In the genomic region with DNA sequence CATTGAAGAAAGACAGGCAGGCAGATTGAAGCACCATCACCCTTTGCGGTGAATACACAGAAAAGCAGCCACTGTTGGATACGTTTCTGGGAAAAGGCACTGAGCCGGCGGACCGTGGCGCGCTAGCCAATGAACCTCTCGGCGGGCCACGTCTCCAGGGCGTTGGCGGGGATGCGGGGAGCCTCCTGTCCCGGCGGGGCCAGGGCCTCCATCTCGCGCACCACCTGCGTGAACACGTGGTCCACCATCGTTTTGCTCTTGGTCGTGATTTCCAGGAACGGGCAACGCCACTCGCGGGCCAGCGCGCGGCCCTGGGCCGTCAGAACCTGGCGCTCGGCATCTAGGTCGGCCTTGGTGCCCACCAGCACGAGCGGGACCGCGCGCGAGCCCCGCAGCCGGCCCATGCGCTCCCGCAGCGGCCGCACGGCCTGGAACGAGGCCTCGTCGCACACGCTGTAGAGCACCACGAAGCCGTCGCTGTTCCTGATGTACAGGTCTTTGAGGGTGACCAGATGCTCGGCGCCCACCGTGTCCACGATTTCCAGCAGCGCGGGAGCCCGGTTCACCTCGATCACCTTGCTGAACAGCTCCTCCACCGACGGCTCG, we compare ENCODE assay signal across 8 mouse cellular contexts. TPM values are rescaled to one million over a fixed set of nuclear protein-coding genes. Genes with fewer than 3 reads are reported as not detected.
A peak's percentile ranks its signal among the peaks of the same experiment; 100 is the strongest.
DNase-seq lines count a peak whose midpoint lies in the region; ATAC-seq and TF ChIP-seq lines count a peak whose summit lies in the region.

No protein-coding gene starts in this region.

- peak overlapping the region; percentile 65 for H3K9ac ChIP-seq in intestine, embryonic 14.5 days (ENCODE audit: low read length)
- no peak overlapping the region; the same call in 1 of the 2 replicates for H3K9ac ChIP-seq in midbrain, postnatal 0 days (replicated peaks; ENCODE audit: low read length, poor library complexity, severe bottlenecking)

- peak overlapping the region; percentile 69 for H3K4me3 ChIP-seq in embryonic facial prominence, embryonic 10.5 days
- peak overlapping the region; percentile 56 for H3K4me3 ChIP-seq in intestine, embryonic 14.5 days (ENCODE audit: low read depth, low read length)
- peak overlapping the region; percentile 27 for H3K4me3 ChIP-seq in midbrain, postnatal 0 days (ENCODE audit: low read depth, low read length)

- TF ChIP-seq CTCF in midbrain, postnatal 0 days (IDR thresholded peaks at IDR 0.05), result no peak

- peak; percentile 16; the same call in 1 of the 2 replicates for ATAC-seq in intestine, embryonic 14.5 days (replicated peaks; ENCODE audit: low FRiP score, low TSS enrichment, low read depth)
- no peak for ATAC-seq in midbrain, postnatal 0 days (ENCODE audit: low FRiP score)

- H3K9me3 ChIP-seq in embryonic facial prominence, embryonic 10.5 days, result no peaks in the 10 kb centered on the region
- H3K9me3 ChIP-seq in intestine, embryonic 14.5 days (ENCODE audit: control insufficient read depth, low read length), result no peaks in the 10 kb centered on the region
- no peaks in the 10 kb centered on the region for H3K9me3 ChIP-seq in midbrain, postnatal 0 days (ENCODE audit: low read length)

- no peaks in the 10 kb centered on the region for H3K36me3 ChIP-seq in embryonic facial prominence, embryonic 10.5 days (replicated peaks)
- no peaks in the 10 kb centered on the region for H3K36me3 ChIP-seq in intestine, embryonic 14.5 days (ENCODE audit: control insufficient read depth, insufficient read depth, low read length)
- H3K36me3 ChIP-seq in midbrain, postnatal 0 days (ENCODE audit: insufficient read depth, low read length), result no peaks in the 10 kb centered on the region

- WGBS in embryonic facial prominence, embryonic 10.5 days, result under 1% methylated on average over 63 of the region's 63 CpGs
- WGBS in intestine, embryonic 14.5 days, result under 1% methylated on average over 63 of the region's 63 CpGs
- WGBS in midbrain, postnatal 0 days, result under 1% methylated on average over 61 of the region's 63 CpGs

- peak; percentile 33 for DNase-seq in kidney, adult 18-20 months
- DNase-seq in kidney, postnatal 25 days, result no peak
- peak; percentile 61 for DNase-seq in embryonic facial prominence, embryonic 10.5 days (ENCODE audit: low spot score)
- peak; percentile 81 for DNase-seq in intestine, embryonic 14.5 days (ENCODE audit: low spot score)
- no peak for DNase-seq in midbrain, postnatal 0 days (ENCODE audit: low spot score)
- no peak for DNase-seq in adrenal gland, postnatal 4 days (ENCODE audit: low spot score in 2 of 2)
- DNase-seq in adrenal gland, postnatal 36 days, result no peak
- DNase-seq in urinary bladder, postnatal 10 days (ENCODE audit: low spot score), result no peak

- peaks cover 80% of the 10 kb centered on the region for H3K27me3 ChIP-seq in embryonic facial prominence, embryonic 10.5 days (replicated peaks; ENCODE audit: low read depth, poor library complexity, severe bottlenecking)
- H3K27me3 ChIP-seq in intestine, embryonic 14.5 days (replicated peaks; ENCODE audit: control insufficient read depth, insufficient read depth, low read length), result peaks cover 15% of the 10 kb centered on the region; the same call in 1 of the 2 replicates
- H3K27me3 ChIP-seq in midbrain, postnatal 0 days (ENCODE audit: insufficient read depth, low read length), result peaks cover 31% of the 10 kb centered on the region

- peak overlapping the region; percentile 75 for H3K4me2 ChIP-seq in intestine, embryonic 14.5 days (ENCODE audit: low read length)
- peak overlapping the region; percentile 49 for H3K4me2 ChIP-seq in midbrain, postnatal 0 days (ENCODE audit: low read depth, low read length, poor library complexity, severe bottlenecking)

- H3K4me1 ChIP-seq in embryonic facial prominence, embryonic 10.5 days, result peaks cover 48% of the 10 kb centered on the region
- peaks cover 21% of the 10 kb centered on the region for H3K4me1 ChIP-seq in intestine, embryonic 14.5 days (replicated peaks; ENCODE audit: control insufficient read depth, insufficient read depth, low read length)
- no peaks in the 10 kb centered on the region for H3K4me1 ChIP-seq in midbrain, postnatal 0 days (ENCODE audit: insufficient read depth, low read length)

- peak overlapping the region; percentile 91 for H3K27ac ChIP-seq in embryonic facial prominence, embryonic 10.5 days (replicated peaks)
- H3K27ac ChIP-seq in intestine, embryonic 14.5 days (ENCODE audit: low read depth), result peak overlapping the region; percentile 89
- no peak overlapping the region; the same call in 1 of the 2 replicates for H3K27ac ChIP-seq in midbrain, postnatal 0 days (ENCODE audit: low read depth, low read length)

RNA-seq across cellular contexts. Expression of a gene that starts 0.5 kb away (rescaled TPM):
- 15.7 and 19.8 TPM in 2 replicates for polyA plus RNA-seq in embryonic facial prominence, embryonic 10.5 days (2016; fragmentation: Nextera tagmentation; extraction: Ambion mirVana)
- polyA plus RNA-seq in intestine, embryonic 14.5 days (2014; fragmentation: Nextera tagmentation; extraction: Ambion mirVana), result 27.5 and 33.8 TPM in 2 replicates
- total RNA-seq in midbrain, postnatal 0 days (2014; rRNA removed), result 9.6 and 12.6 TPM in 2 replicates
- polyA plus RNA-seq in midbrain, postnatal 0 days (2015; fragmentation: Nextera tagmentation; extraction: Ambion mirVana), result 8.4 and 9.7 TPM in 2 replicates
- total RNA-seq in adrenal gland, postnatal 4 days (2021), result 10 to 100 TPM in 1 of 2 experiments, 1 to 10 TPM in 1; 1.4 to 11.3 TPM
- total RNA-seq in adrenal gland, postnatal 36 days (2021), result under 1 TPM in 1 of 2 experiments, not detected in 1; 0.53 TPM

RNA-seq across cellular contexts. Expression of a gene that starts 42.9 kb away (rescaled TPM):
- polyA plus RNA-seq in embryonic facial prominence, embryonic 10.5 days (2016; fragmentation: Nextera tagmentation; extraction: Ambion mirVana), result 3.9 and 4.0 TPM in 2 replicates
- polyA plus RNA-seq in intestine, embryonic 14.5 days (2014; fragmentation: Nextera tagmentation; extraction: Ambion mirVana), result 3.2 and 5.0 TPM in 2 replicates
- 1.5 and 3.8 TPM in 2 replicates for total RNA-seq in midbrain, postnatal 0 days (2014; rRNA removed)
- polyA plus RNA-seq in midbrain, postnatal 0 days (2015; fragmentation: Nextera tagmentation; extraction: Ambion mirVana), result 0.38 and 0.49 TPM in 2 replicates
- total RNA-seq in adrenal gland, postnatal 4 days (2021), result 10 to 100 TPM; 17.6 to 25.8 TPM
- 10 to 100 TPM; 13.9 to 14.3 TPM for total RNA-seq in adrenal gland, postnatal 36 days (2021)

RNA-seq across cellular contexts. Expression of a gene that starts 52.7 kb away (rescaled TPM):
- 722 and 727 TPM in 2 replicates for polyA plus RNA-seq in embryonic facial prominence, embryonic 10.5 days (2016; fragmentation: Nextera tagmentation; extraction: Ambion mirVana)
- 505 and 521 TPM in 2 replicates for polyA plus RNA-seq in intestine, embryonic 14.5 days (2014; fragmentation: Nextera tagmentation; extraction: Ambion mirVana)
- 283 and 376 TPM in 2 replicates for total RNA-seq in midbrain, postnatal 0 days (2014; rRNA removed)
- 552 and 640 TPM in 2 replicates for polyA plus RNA-seq in midbrain, postnatal 0 days (2015; fragmentation: Nextera tagmentation; extraction: Ambion mirVana)
- total RNA-seq in adrenal gland, postnatal 4 days (2021), result 100 to 1,000 TPM; 395 to 408 TPM
- total RNA-seq in adrenal gland, postnatal 36 days (2021), result 100 to 1,000 TPM; 309 to 376 TPM

Comparison
In these comparisons a context has a peak if more than half of its experiments do, and no peak if none do; other contexts are left out.
1. DNase-seq: peak in kidney, adult 18-20 months (single experiment), embryonic facial prominence, embryonic 10.5 days (single experiment) and intestine, embryonic 14.5 days (single experiment); none in kidney, postnatal 25 days (0 of 2), midbrain, postnatal 0 days (single experiment), adrenal gland, postnatal 4 days (0 of 2), adrenal gland, postnatal 36 days (0 of 2) and urinary bladder, postnatal 10 days (single experiment).
2. Peak in every context shown above with its lines, with median percentiles within 50 percentile points of each other: H3K4me3 ChIP-seq.